Mouse (Mus musculus): ENCODE data around the gene Kif26a. TPM values are rescaled to one million over a fixed set of nuclear protein-coding genes. Genes with fewer than 3 reads are reported as not detected.

Gene Kif26a
- not detected in 2 replicates for total RNA-seq (2014; fragmentation: Nextera tagmentation)
- total RNA-seq (2017): not detected in 2 replicates

- ATAC-seq (replicated peaks; ENCODE audit: low FRiP score, low TSS enrichment, poor library complexity, severe bottlenecking): no peak
Measured at GRCm38 (mm10) chr12:112145875-112146651, at the start of gene Kif26a. Kif26a (plus strand) TSS chr12:112146208.

- ATAC-seq (replicated peaks; ENCODE audit: low FRiP score, low TSS enrichment, poor library complexity, severe bottlenecking): no peak
Measured at GRCm38 (mm10) chr12:112096733-112097117, 49.3 kb upstream of the Kif26a start.

- ATAC-seq (replicated peaks; ENCODE audit: low FRiP score, low TSS enrichment, poor library complexity, severe bottlenecking): no peak
Measured at GRCm38 (mm10) chr12:112100106-112100505, 45.9 kb upstream of the Kif26a start.

GRCm38 (mm10) chr12:112101045-112101444 is 45.0 kb upstream of the Kif26a start:
- no peak for ATAC-seq (replicated peaks; ENCODE audit: low FRiP score, low TSS enrichment, poor library complexity, severe bottlenecking)

GRCm38 (mm10) chr12:112103179-112103578 is 42.8 kb upstream of the Kif26a start:
- ATAC-seq (replicated peaks; ENCODE audit: low FRiP score, low TSS enrichment, poor library complexity, severe bottlenecking): no peak

GRCm38 (mm10) chr12:112104890-112105289 is 41.1 kb upstream of the Kif26a start:
- no peak for ATAC-seq (replicated peaks; ENCODE audit: low FRiP score, low TSS enrichment, poor library complexity, severe bottlenecking)

GRCm38 (mm10) chr12:112106541-112106971 is 39.5 kb upstream of the Kif26a start, which contains the start of gene Aspg:
Aspg (plus strand) TSS chr12:112106679.
- no peak for ATAC-seq (replicated peaks; ENCODE audit: low FRiP score, low TSS enrichment, poor library complexity, severe bottlenecking)

- no peak for ATAC-seq (replicated peaks; ENCODE audit: low FRiP score, low TSS enrichment, poor library complexity, severe bottlenecking)
Measured at GRCm38 (mm10) chr12:112107685-112108084, 38.3 kb upstream of the Kif26a start.

GRCm38 (mm10) chr12:112108696-112109445 is 37.1 kb upstream of the Kif26a start:
- ATAC-seq (replicated peaks; ENCODE audit: low FRiP score, low TSS enrichment, poor library complexity, severe bottlenecking): no peak

- ATAC-seq (replicated peaks; ENCODE audit: low FRiP score, low TSS enrichment, poor library complexity, severe bottlenecking): no peak
Measured at GRCm38 (mm10) chr12:112109701-112110100, 36.3 kb upstream of the Kif26a start.

GRCm38 (mm10) chr12:112111323-112111722 is 34.7 kb upstream of the Kif26a start:
- no peak for ATAC-seq (replicated peaks; ENCODE audit: low FRiP score, low TSS enrichment, poor library complexity, severe bottlenecking)

GRCm38 (mm10) chr12:112112235-112112634 is 33.8 kb upstream of the Kif26a start:
- no peak for ATAC-seq (replicated peaks; ENCODE audit: low FRiP score, low TSS enrichment, poor library complexity, severe bottlenecking)

- no peak for ATAC-seq (replicated peaks; ENCODE audit: low FRiP score, low TSS enrichment, poor library complexity, severe bottlenecking)
Measured at GRCm38 (mm10) chr12:112112686-112113396, 33.2 kb upstream of the Kif26a start.

GRCm38 (mm10) chr12:112113710-112114109 is 32.3 kb upstream of the Kif26a start:
- ATAC-seq (replicated peaks; ENCODE audit: low FRiP score, low TSS enrichment, poor library complexity, severe bottlenecking): peak; percentile 65

- no peak for ATAC-seq (replicated peaks; ENCODE audit: low FRiP score, low TSS enrichment, poor library complexity, severe bottlenecking)
Measured at GRCm38 (mm10) chr12:112117006-112117405, 29.0 kb upstream of the Kif26a start.

- no peak for ATAC-seq (replicated peaks; ENCODE audit: low FRiP score, low TSS enrichment, poor library complexity, severe bottlenecking)
Measured at GRCm38 (mm10) chr12:112117649-112118048, 28.4 kb upstream of the Kif26a start.

GRCm38 (mm10) chr12:112121188-112121587 is 24.8 kb upstream of the Kif26a start:
- ATAC-seq (replicated peaks; ENCODE audit: low FRiP score, low TSS enrichment, poor library complexity, severe bottlenecking): no peak

- no peak for ATAC-seq (replicated peaks; ENCODE audit: low FRiP score, low TSS enrichment, poor library complexity, severe bottlenecking)
Measured at GRCm38 (mm10) chr12:112125903-112126302, 20.1 kb upstream of the Kif26a start.

GRCm38 (mm10) chr12:112126931-112127635 is 18.9 kb upstream of the Kif26a start:
- no peak for ATAC-seq (replicated peaks; ENCODE audit: low FRiP score, low TSS enrichment, poor library complexity, severe bottlenecking)

Data from megakaryocyte-erythroid progenitor cell, adult 5-6 weeks (primary cell).